In the genomic region with DNA sequence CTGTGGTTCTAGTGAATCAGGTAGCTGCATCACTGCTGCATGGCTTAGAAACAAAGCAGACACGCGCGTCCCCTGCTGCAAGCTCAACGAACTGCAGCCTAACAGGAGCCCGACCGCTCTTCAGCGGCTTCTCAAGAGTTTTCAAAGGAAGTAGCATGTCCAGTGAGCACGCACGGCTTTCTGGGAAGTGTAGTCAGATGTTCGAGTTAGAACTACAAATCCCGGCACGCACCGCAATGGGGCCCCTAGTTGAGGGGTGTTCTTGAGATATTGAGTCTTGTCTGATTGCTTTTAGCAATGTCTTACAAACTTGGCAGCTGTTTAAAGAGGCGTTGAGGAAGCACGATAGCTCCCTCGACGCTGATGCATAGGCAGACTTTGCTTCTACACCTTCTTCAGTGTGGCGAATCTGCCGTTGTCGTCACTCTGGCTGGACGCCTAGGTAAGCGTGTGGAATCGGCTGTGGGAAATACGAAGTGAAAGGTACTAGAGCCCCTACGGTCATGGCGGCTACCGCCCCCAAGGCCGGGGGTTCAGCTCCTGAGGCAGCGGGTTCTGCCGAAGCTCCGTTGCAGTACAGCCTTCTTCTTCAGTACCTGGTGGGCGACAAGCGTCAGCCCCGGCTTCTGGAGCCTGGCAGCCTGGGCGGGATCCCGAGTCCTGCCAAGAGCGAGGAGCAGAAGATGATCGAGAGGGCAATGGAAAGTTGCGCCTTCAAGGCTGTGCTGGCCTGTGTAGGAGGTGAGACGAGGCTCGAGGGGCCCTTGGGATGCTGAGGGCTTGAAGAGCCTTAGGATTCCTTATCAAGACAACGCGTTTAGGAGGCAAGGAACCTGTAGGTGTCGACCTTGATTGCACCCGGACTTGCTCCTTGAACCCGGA, we compare ENCODE assay signal across 8 mouse cellular contexts. TPM values are rescaled to one million over a fixed set of nuclear protein-coding genes. Genes with fewer than 3 reads are reported as not detected.
A peak's percentile ranks its signal among the peaks of the same experiment; 100 is the strongest.
DNase-seq lines count a peak whose midpoint lies in the region; ATAC-seq lines count a peak whose summit lies in the region.

A gene (plus strand): TSS at position 251 of the 882 bp plus-strand sequence.

- H3K36me3 ChIP-seq in heart, embryonic 13.5 days: peaks cover 17% of the 10 kb centered on the region
- peaks cover 21% of the 10 kb centered on the region for H3K36me3 ChIP-seq in liver, embryonic 12.5 days
- H3K36me3 ChIP-seq in stomach, embryonic 15.5 days: 0 out of 2 replicates have a peak, but pooled peaks cover 4% of the 10 kb centered on the region

- peak within 1 kb of the TSS; percentile 89 for H3K27ac ChIP-seq in brown adipose tissue, adult 24 weeks (replicated peaks; ENCODE audit: low read depth, low read length)
- H3K27ac ChIP-seq in heart, embryonic 13.5 days (replicated peaks): peak within 1 kb of the TSS; percentile 78
- H3K27ac ChIP-seq in liver, embryonic 12.5 days: peak within 1 kb of the TSS; percentile 77
- peak within 1 kb of the TSS; percentile 91 for H3K27ac ChIP-seq in stomach, embryonic 15.5 days

- H3K4me3 ChIP-seq in brown adipose tissue, adult 24 weeks (ENCODE audit: insufficient read depth, low read depth, low read length): peak within 1 kb of the TSS; percentile 67
- peak within 1 kb of the TSS; percentile 87 for H3K4me3 ChIP-seq in heart, embryonic 13.5 days
- peak within 1 kb of the TSS; percentile 84 for H3K4me3 ChIP-seq in liver, embryonic 12.5 days
- peak within 1 kb of the TSS; percentile 69 for H3K4me3 ChIP-seq in stomach, embryonic 15.5 days (replicated peaks)

- peak; percentile 99 for DNase-seq in CD4-positive, CD25-positive, alpha-beta regulatory T cell, adult 2 months (ENCODE audit: low read depth, low spot score)
- DNase-seq in fat pad, adult 2 months (ENCODE audit: extremely low read depth, low read depth, low spot score): peak; percentile 83
- DNase-seq in kidney, postnatal 10 days: peak; percentile 98
- DNase-seq in natural killer cell, adult 2 months (ENCODE audit: low spot score in 2 of 2): peak; percentile 95 to 97

- WGBS in heart, embryonic 13.5 days: under 1% methylated on average over 46 of the region's 46 CpGs
- WGBS in liver, embryonic 12.5 days (ENCODE audit: insufficient replicate concordance): 1% methylated on average over 46 of the region's 46 CpGs
- under 1% methylated on average over 46 of the region's 46 CpGs for WGBS in stomach, embryonic 15.5 days

- ATAC-seq in heart, embryonic 13.5 days (ENCODE audit: extremely low read depth, insufficient number of reproducible peaks, low FRiP score, low TSS enrichment): peak; percentile 85
- peak; percentile 95 for ATAC-seq in liver, embryonic 12.5 days
- peak; percentile 96 for ATAC-seq in stomach, embryonic 15.5 days (ENCODE audit: insufficient read depth, low FRiP score, low read depth)

- H3K4me2 ChIP-seq in heart, embryonic 13.5 days: peak within 1 kb of the TSS; percentile 91
- peak within 1 kb of the TSS; percentile 85 for H3K4me2 ChIP-seq in liver, embryonic 12.5 days
- peak within 1 kb of the TSS; percentile 73 for H3K4me2 ChIP-seq in stomach, embryonic 15.5 days

- H3K9ac ChIP-seq in heart, embryonic 13.5 days: peak within 1 kb of the TSS; percentile 98
- H3K9ac ChIP-seq in liver, embryonic 12.5 days: peak within 1 kb of the TSS; percentile 88
- H3K9ac ChIP-seq in stomach, embryonic 15.5 days: peak within 1 kb of the TSS; percentile 76

- no peaks in the 10 kb centered on the region for H3K4me1 ChIP-seq in brown adipose tissue, adult 24 weeks (ENCODE audit: control insufficient read depth, insufficient read depth, insufficient read length, low read length)
- peaks cover 10% of the 10 kb centered on the region for H3K4me1 ChIP-seq in heart, embryonic 13.5 days
- peaks cover 15% of the 10 kb centered on the region for H3K4me1 ChIP-seq in liver, embryonic 12.5 days
- 0 out of 2 replicates have a peak, but pooled peaks cover 10% of the 10 kb centered on the region for H3K4me1 ChIP-seq in stomach, embryonic 15.5 days

- H3K27me3 ChIP-seq in heart, embryonic 13.5 days (replicated peaks): peaks cover 5% of the 10 kb centered on the region; the same call in 1 of the 2 replicates
- peaks cover 15% of the 10 kb centered on the region; the same call in 1 of the 2 replicates for H3K27me3 ChIP-seq in liver, embryonic 12.5 days (replicated peaks)
- H3K27me3 ChIP-seq in stomach, embryonic 15.5 days (replicated peaks): no peaks in the 10 kb centered on the region

- no peaks in the 10 kb centered on the region for H3K9me3 ChIP-seq in heart, embryonic 13.5 days
- no peaks in the 10 kb centered on the region for H3K9me3 ChIP-seq in liver, embryonic 12.5 days (replicated peaks)
- H3K9me3 ChIP-seq in stomach, embryonic 15.5 days: no peaks in the 10 kb centered on the region

RNA-seq across cellular contexts. Expression of the gene that starts here (rescaled TPM):
- 29.2 and 43.4 TPM in 2 replicates for polyA plus RNA-seq in brown adipose tissue, adult 24 weeks (2012; ENCODE audit: insufficient read depth, insufficient read length, missing spikeins)
- polyA plus RNA-seq in heart, embryonic 13.5 days (2015; fragmentation: Nextera tagmentation; extraction: Ambion mirVana): 78.6 and 92.4 TPM in 2 replicates
- polyA plus RNA-seq in liver, embryonic 12.5 days (2016; fragmentation: Nextera tagmentation; extraction: Ambion mirVana): 59.4 and 63.6 TPM in 2 replicates
- 92.5 and 96.5 TPM in 2 replicates for polyA plus RNA-seq in stomach, embryonic 15.5 days (2015; fragmentation: Nextera tagmentation; extraction: Ambion mirVana)

Comparison
In these comparisons a context has a peak if more than half of its experiments do, and no peak if none do; other contexts are left out.
1. Peak in every context shown above with its lines: DNase-seq, ATAC-seq, H3K4me3 ChIP-seq and H3K27ac ChIP-seq.